Mouse (Mus musculus) hindbrain, embryonic 12.5 days (tissue): ENCODE data around the gene Ptprn2. TPM values are rescaled to one million over a fixed set of nuclear protein-coding genes. Genes with fewer than 3 reads are reported as not detected.
A peak's percentile ranks its signal among the peaks of the same experiment; 100 is the strongest.
"Not testable (repeated sequence)": the region's sequence is repeated elsewhere in the genome, so short reads cannot be mapped to it uniquely, and the experiment has no call there.

Source experiments
- ATAC-seq: fragments of 200-750 bp; cut with Nextera tagmentation; 2 replicates; pipeline ENCODE4 v1.8.0; 2017; ENCODE audit warnings: moderate TSS enrichment; ENCODE audit not compliant: low FRiP score
- H3K27ac ChIP-seq: fragments of 300-500 bp; sonication (generic); 2 replicates; pipeline ENCODE4 v1.5.1; 2016; ENCODE audit warnings: mild to moderate bottlenecking
- H3K27me3 ChIP-seq: fragments of 300-500 bp; sonication (generic); 2 replicates; pipeline ENCODE4 v1.6.1; 2016; ENCODE audit warnings: mild to moderate bottlenecking
- H3K36me3 ChIP-seq: fragments of 300-500 bp; sonication (generic); 2 replicates; pipeline ENCODE4 v1.6.1; 2016; ENCODE audit warnings: mild to moderate bottlenecking
- H3K4me1 ChIP-seq: fragments of 300-500 bp; sonication (generic); 2 replicates; pipeline ENCODE4 v1.6.1; 2016
- H3K4me2 ChIP-seq: fragments of 300-500 bp; sonication (generic); replicated peaks from 2 replicates; pipeline ENCODE4 v1.6.1; 2016; ENCODE audit warnings: mild to moderate bottlenecking
- H3K4me3 ChIP-seq: fragments of 300-500 bp; sonication (generic); 2 replicates; pipeline ENCODE4 v1.5.1; 2016; ENCODE audit warnings: mild to moderate bottlenecking
- H3K9ac ChIP-seq: fragments of 300-500 bp; sonication (generic); 2 replicates; pipeline ENCODE4 v1.6.1; 2016; ENCODE audit warnings: mild to moderate bottlenecking, moderate library complexity
- H3K9me3 ChIP-seq: fragments of 300-500 bp; sonication (generic); replicated peaks from 2 replicates; pipeline ENCODE4 v1.6.1; 2016; ENCODE audit warnings: mild to moderate bottlenecking
- WGBS: fragments of 180-500 bp; shearing (Covaris S2); methylation state at CpG from one replicate; pipeline ENCODE4 v1.1.7; 2016; 5-methylcytosine and 5-hydroxymethylcytosine counted together
- polyA plus RNA-seq: library from polyadenylated mRNA; unstranded; fragments of >200 nt; fragmentation: Nextera tagmentation; extraction: Ambion mirVana; gene quantifications from 2 replicates; pipeline ENCODE4 v1.2.1, GENCODE M21; 2016

The Ptprn2 gene
- polyA plus RNA-seq, 1 experiment from 2014 or later = 7.5 TPM

GRCm38 (mm10) chr12:116481921-116482320 is 3.6 kb upstream of the Ptprn2 start:
- Histone ChIP-seq H3K9me3 (no peaks in the 10 kb centered on the region), H3K27me3 (peaks cover 13% of the 10 kb centered on the region; the same call in 1 of the 2 replicates)

GRCm38 (mm10) chr12:116483581-116483980 is 1.9 kb upstream of the Ptprn2 start:
- no peak overlapping the region for H3K27ac ChIP-seq
- 57% methylated on average over 2 of the region's 2 CpGs for WGBS
- no peak for ATAC-seq
- H3K4me1 ChIP-seq = peaks cover 6% of the 10 kb centered on the region
- peaks cover 24% of the 10 kb centered on the region; the same call in 1 of the 2 replicates for H3K27me3 ChIP-seq
- no peak overlapping the region for H3K4me2 ChIP-seq
- no peak overlapping the region for H3K4me3 ChIP-seq
- no peak overlapping the region for H3K9ac ChIP-seq
- no peaks in the 10 kb centered on the region for H3K36me3 ChIP-seq
- H3K9me3 ChIP-seq = no peaks in the 10 kb centered on the region

More at GRCm38 (mm10) chr12:116481921-116482320, 3.6 kb upstream of the Ptprn2 start:
- Histone ChIP-seq H3K4me1 (peaks cover 4% of the 10 kb centered on the region), H3K36me3 (no peaks in the 10 kb centered on the region), H3K4me3 (no peak overlapping the region), H3K9ac (no peak overlapping the region), H3K4me2 (no peak overlapping the region), H3K27ac (no peak overlapping the region)
- ATAC-seq = no peak
- WGBS = 60% methylated on average over 1 of the region's 1 CpGs

- Histone ChIP-seq H3K9ac (no peak overlapping the region), H3K27me3 (peaks cover 24% of the 10 kb centered on the region; the same call in 1 of the 2 replicates), H3K4me3 (peak overlapping the region; percentile 69), H3K9me3 (no peaks in the 10 kb centered on the region), H3K4me2 (peak overlapping the region; percentile 95), H3K27ac (0 out of 2 replicates have a peak overlapping the region, but pooled peaks have one; percentile 89), H3K4me1 (peaks cover 6% of the 10 kb centered on the region), H3K36me3 (no peaks in the 10 kb centered on the region)
- peak; percentile 13; the same call in 1 of the 2 replicates for ATAC-seq
- WGBS = 78% methylated on average over 8 of the region's 8 CpGs
Observed at GRCm38 (mm10) chr12:116484991-116485390, 529 bp upstream of the Ptprn2 start.

DNA sequence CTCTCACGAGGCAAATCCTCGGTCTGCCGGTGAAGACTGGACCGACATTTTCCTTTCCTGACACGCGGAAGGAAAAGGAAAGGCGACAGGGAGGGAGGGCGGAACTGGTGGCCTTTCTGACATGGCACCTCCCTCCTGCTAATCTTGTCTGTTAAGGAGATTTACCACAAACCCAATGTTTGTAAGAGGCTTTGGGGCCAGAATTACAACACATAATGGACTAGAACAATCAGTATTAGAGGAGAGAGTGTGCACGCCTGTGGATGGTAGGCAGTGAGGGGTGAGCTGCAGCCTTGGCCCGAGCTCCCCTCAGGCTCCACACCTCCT is 847 bp downstream of the Ptprn2 start:
- Histone ChIP-seq H3K9me3 (no peaks in the 10 kb centered on the region), H3K27me3 (peaks cover 24% of the 10 kb centered on the region; the same call in 1 of the 2 replicates), H3K27ac (peak overlapping the region; percentile 89), H3K4me3 (peak overlapping the region; percentile 69), H3K4me1 (peaks cover 6% of the 10 kb centered on the region), H3K4me2 (peak overlapping the region; percentile 95), H3K9ac (peak overlapping the region; percentile 83), H3K36me3 (no peaks in the 10 kb centered on the region)
- WGBS = 6% methylated on average over 10 of the region's 10 CpGs
- 0 out of 2 replicates have a peak, but pooled peaks have one; percentile 16 for ATAC-seq

DNA sequence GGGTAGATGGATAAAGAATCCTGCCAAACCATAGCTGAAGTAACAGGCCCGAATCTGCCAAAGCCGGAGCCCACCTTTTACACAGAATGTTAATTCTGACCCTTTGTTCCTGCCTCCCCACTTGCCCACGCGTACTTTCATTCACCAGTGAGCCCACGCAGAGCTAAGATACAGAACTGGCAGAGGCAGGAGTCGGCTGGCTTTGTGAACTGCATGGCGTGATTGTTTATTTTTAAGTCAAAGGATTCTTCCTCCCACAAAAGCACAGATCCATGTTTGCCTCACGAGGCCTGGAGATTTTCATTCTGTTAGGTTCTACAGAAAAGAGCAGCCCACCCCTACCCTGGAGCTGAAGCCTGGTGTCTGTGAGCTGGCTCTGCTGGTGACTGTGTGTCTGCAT is 3.3 kb downstream of the Ptprn2 start:
- peaks cover 6% of the 10 kb centered on the region for H3K4me1 ChIP-seq
- H3K4me2 ChIP-seq = no peak overlapping the region
- H3K9me3 ChIP-seq = no peaks in the 10 kb centered on the region
- H3K4me3 ChIP-seq = no peak overlapping the region
- no peaks in the 10 kb centered on the region for H3K36me3 ChIP-seq
- no peak for ATAC-seq
- WGBS = 60% methylated on average over 8 of the region's 8 CpGs
- peaks cover 22% of the 10 kb centered on the region; the same call in 1 of the 2 replicates for H3K27me3 ChIP-seq
- no peak overlapping the region for H3K27ac ChIP-seq
- H3K9ac ChIP-seq = no peak overlapping the region

DNA sequence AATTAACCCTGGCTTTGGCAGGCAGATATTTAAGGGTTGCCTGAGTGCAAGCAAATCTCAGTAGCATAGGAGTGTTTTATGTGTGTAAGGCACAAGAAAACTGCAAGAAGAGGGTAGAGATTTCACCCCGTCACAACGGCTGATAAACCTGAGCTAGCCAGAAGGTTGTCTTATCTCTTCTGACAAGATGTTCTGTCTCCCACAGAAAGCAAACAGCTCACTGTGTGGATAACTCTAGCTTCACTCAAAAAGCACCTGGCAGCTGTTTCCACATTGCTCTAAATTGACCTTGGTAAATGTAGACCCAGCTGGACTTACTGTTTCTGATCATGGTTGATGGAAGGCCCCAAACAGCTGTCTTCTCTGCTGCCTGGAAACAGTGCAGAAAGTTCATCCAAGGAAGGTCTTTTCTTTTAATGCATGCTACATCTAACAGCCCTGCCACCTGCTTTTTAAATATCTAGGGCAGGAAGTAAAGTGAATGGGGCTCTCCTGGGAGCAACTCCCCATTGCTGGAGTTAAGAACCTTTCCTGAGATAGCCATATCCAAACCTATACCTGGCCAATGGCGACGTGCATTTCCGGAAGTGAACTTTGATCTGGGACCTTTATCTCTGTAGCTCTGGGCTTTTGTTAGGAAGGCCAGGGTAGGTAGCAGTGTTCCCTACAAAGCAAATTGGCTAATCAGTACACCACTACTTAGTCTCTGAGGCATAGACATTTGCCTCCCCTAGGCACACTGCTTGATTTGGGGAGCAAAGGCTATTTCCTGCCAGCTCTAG is 5.2 kb downstream of the Ptprn2 start:
- H3K27me3 ChIP-seq = peaks cover 17% of the 10 kb centered on the region; the same call in 1 of the 2 replicates
- H3K9me3 ChIP-seq = no peaks in the 10 kb centered on the region
- H3K4me1 ChIP-seq = peaks cover 6% of the 10 kb centered on the region
- no peak for ATAC-seq
- H3K9ac ChIP-seq = no peak overlapping the region
- no peak overlapping the region for H3K4me3 ChIP-seq
- WGBS = 91% methylated on average over 5 of the region's 5 CpGs
- no peaks in the 10 kb centered on the region for H3K36me3 ChIP-seq
- no peak overlapping the region for H3K27ac ChIP-seq
- no peak overlapping the region for H3K4me2 ChIP-seq

GRCm38 (mm10) chr12:116498666-116499065 is 13.1 kb downstream of the Ptprn2 start:
- no peaks in the 10 kb centered on the region for H3K9me3 ChIP-seq
- H3K27me3 ChIP-seq = no peaks in the 10 kb centered on the region
- no peaks in the 10 kb centered on the region for H3K4me1 ChIP-seq
- H3K36me3 ChIP-seq = no peaks in the 10 kb centered on the region
- no peak overlapping the region for H3K4me2 ChIP-seq
- no peak for ATAC-seq
- no peak overlapping the region for H3K4me3 ChIP-seq
- no peak overlapping the region for H3K27ac ChIP-seq
- H3K9ac ChIP-seq = no peak overlapping the region

GRCm38 (mm10) chr12:116500652-116501051 is 15.1 kb downstream of the Ptprn2 start:
- no peak overlapping the region for H3K27ac ChIP-seq
- no peaks in the 10 kb centered on the region for H3K36me3 ChIP-seq
- ATAC-seq = no peak
- H3K4me3 ChIP-seq = no peak overlapping the region
- H3K4me2 ChIP-seq = no peak overlapping the region
- H3K27me3 ChIP-seq = no peaks in the 10 kb centered on the region
- WGBS = 79% methylated on average over 11 of the region's 11 CpGs
- H3K9me3 ChIP-seq = no peaks in the 10 kb centered on the region
- H3K4me1 ChIP-seq = no peaks in the 10 kb centered on the region
- no peak overlapping the region for H3K9ac ChIP-seq

DNA sequence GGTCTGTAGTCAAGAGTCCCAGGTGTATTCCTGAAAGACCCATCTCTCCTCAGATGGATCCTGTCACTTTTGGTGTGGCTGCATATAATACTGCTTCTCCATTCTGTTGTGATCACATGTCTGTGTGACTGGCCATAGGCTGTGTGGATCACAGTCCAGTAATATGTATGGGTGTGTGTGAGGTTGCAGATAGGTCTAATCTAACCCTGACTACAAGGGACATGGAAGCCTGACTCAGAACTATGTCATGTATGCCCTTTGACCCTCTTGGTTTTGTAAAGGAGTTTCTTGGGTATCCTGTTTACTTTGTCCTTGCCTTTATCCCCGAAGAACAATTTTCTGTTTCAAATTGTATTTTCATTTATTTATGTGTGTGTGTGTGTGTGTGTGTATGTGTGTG is 27.0 kb downstream of the Ptprn2 start:
- no peak overlapping the region for H3K4me3 ChIP-seq
- no peaks in the 10 kb centered on the region for H3K9me3 ChIP-seq
- no peaks in the 10 kb centered on the region for H3K36me3 ChIP-seq
- no peaks in the 10 kb centered on the region for H3K27me3 ChIP-seq
- no peak for ATAC-seq
- 92% methylated on average over 1 of the region's 1 CpGs for WGBS
- H3K4me1 ChIP-seq = no peaks in the 10 kb centered on the region
- H3K27ac ChIP-seq = no peak overlapping the region
- H3K4me2 ChIP-seq = no peak overlapping the region
- H3K9ac ChIP-seq = no peak overlapping the region

GRCm38 (mm10) chr12:116513788-116514187 is 28.3 kb downstream of the Ptprn2 start:
- H3K4me2 ChIP-seq, H3K36me3 ChIP-seq, H3K9ac ChIP-seq, H3K9me3 ChIP-seq, H3K4me3 ChIP-seq, H3K27ac ChIP-seq, ATAC-seq, H3K4me1 ChIP-seq, H3K27me3 ChIP-seq: not testable (repeated sequence)
- WGBS = 83% methylated on average over 2 of the region's 2 CpGs

DNA sequence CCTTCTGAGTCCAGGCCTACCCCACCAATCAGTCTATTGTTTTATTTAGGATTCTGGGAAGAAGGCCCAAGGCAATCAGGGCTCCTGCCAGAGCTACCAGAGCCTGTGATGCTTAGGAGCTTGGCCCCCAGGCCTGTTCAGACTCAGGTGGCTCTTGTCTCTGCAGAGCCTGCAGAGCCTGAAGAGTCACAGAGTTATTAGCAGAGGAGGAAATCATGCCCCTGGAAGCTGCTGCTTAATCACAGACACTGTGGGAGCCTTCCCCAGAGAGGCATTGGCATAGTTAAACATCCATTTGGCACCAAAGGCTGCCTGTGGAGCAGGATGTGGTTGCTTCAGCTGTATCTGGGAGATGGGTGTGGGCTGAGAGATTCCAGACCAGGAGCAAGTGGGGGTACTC is 30.3 kb downstream of the Ptprn2 start:
- Histone ChIP-seq H3K27me3 (no peaks in the 10 kb centered on the region), H3K9ac (no peak overlapping the region), H3K36me3 (no peaks in the 10 kb centered on the region), H3K4me2 (no peak overlapping the region), H3K9me3 (no peaks in the 10 kb centered on the region), H3K4me3 (no peak overlapping the region), H3K27ac (no peak overlapping the region), H3K4me1 (no peaks in the 10 kb centered on the region)
- ATAC-seq = no peak

GRCm38 (mm10) chr12:116528861-116529260 is 43.3 kb downstream of the Ptprn2 start:
- no peaks in the 10 kb centered on the region for H3K9me3 ChIP-seq
- H3K9ac ChIP-seq = no peak overlapping the region
- no peaks in the 10 kb centered on the region for H3K27me3 ChIP-seq
- H3K4me1 ChIP-seq = no peaks in the 10 kb centered on the region
- WGBS = 79% methylated on average over 4 of the region's 4 CpGs
- H3K27ac ChIP-seq = no peak overlapping the region
- no peak overlapping the region for H3K4me3 ChIP-seq
- no peak for ATAC-seq
- H3K36me3 ChIP-seq = no peaks in the 10 kb centered on the region
- no peak overlapping the region for H3K4me2 ChIP-seq

DNA sequence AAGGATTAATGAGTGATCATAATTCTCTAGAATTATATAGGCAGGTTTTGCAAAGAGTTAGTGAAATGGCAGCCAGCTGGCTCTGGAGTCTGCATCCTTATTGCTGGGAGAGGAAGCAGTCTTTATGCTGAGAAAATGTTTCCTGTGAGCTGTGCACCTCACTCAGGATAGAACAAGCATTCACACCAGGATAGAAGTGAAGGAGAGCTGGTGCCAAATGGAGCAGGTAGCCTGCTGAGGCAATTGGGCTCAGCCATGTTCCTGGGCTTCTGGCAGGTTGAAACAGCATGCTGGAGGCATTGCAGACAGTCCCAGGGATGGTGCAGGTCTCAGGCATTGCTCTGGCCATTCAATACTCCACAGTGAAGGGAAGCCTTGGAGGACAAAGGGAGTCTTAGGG is 47.8 kb downstream of the Ptprn2 start:
- H3K27me3 ChIP-seq = no peaks in the 10 kb centered on the region
- no peak for ATAC-seq
- H3K27ac ChIP-seq = no peak overlapping the region
- no peak overlapping the region for H3K4me2 ChIP-seq
- no peaks in the 10 kb centered on the region for H3K4me1 ChIP-seq
- H3K36me3 ChIP-seq = no peaks in the 10 kb centered on the region
- no peak overlapping the region for H3K4me3 ChIP-seq
- H3K9ac ChIP-seq = no peak overlapping the region
- H3K9me3 ChIP-seq = no peaks in the 10 kb centered on the region
